Mouse (Mus musculus) ES-Bruce4 (cell line): ENCODE data around the gene Gli2. TPM values are rescaled to one million over a fixed set of nuclear protein-coding genes. Genes with fewer than 3 reads are reported as not detected.

Experiments
- H3K27ac ChIP-seq: 2 replicates; pipeline ENCODE4 v1.5.1; 2012; ENCODE audit warnings: low read length, inconsistent platforms; ENCODE audit not compliant: insufficient read depth
- H3K27me3 ChIP-seq: 2 replicates; pipeline ENCODE4 v1.6.1; 2012; ENCODE audit warnings: mild to moderate bottlenecking, low read length, inconsistent platforms; ENCODE audit not compliant: control insufficient read depth, poor library complexity, insufficient read depth, severe bottlenecking
- H3K36me3 ChIP-seq: 2 replicates; pipeline ENCODE4 v1.6.1; 2012; ENCODE audit warnings: inconsistent platforms, mild to moderate bottlenecking, low read length, moderate library complexity; ENCODE audit not compliant: control insufficient read depth, poor library complexity, insufficient read depth, severe bottlenecking
- H3K4me1 ChIP-seq: one replicate; pipeline ENCODE4 v1.8.1; 2011; ENCODE audit warnings: low read length; ENCODE audit not compliant: control insufficient read depth, insufficient read depth
- H3K4me3 ChIP-seq: 2 replicates; pipeline ENCODE4 v1.5.1; 2011; ENCODE audit warnings: low read depth, mild to moderate bottlenecking, low read length
- H3K9ac ChIP-seq: 2 replicates; pipeline ENCODE4 v1.6.1; 2012; ENCODE audit warnings: low read depth, mild to moderate bottlenecking, inconsistent platforms; ENCODE audit not compliant: poor library complexity, severe bottlenecking
- H3K9me3 ChIP-seq: replicated peaks from 2 replicates; pipeline ENCODE4 v1.6.1; 2012; ENCODE audit warnings: mild to moderate bottlenecking, low read length, inconsistent platforms; ENCODE audit not compliant: control insufficient read depth, poor library complexity, insufficient read depth, severe bottlenecking
- CTCF ChIP-seq: IDR thresholded peaks from one replicate; pipeline ENCODE4 v1.8.1; 2011; ENCODE audit warnings: low read depth, low read length
- EP300 ChIP-seq: IDR thresholded peaks from 2 replicates; pipeline ENCODE4 v1.6.1; 2011; ENCODE audit warnings: low read depth, low read length; ENCODE audit not compliant: insufficient read depth
- POLR2A ChIP-seq: IDR thresholded peaks from one replicate; pipeline ENCODE4 v1.8.1; 2011; ENCODE audit warnings: low read length; ENCODE audit not compliant: insufficient read depth
- polyA plus RNA-seq: library from polyadenylated mRNA; stranded (reverse); fragments of >200 nt; gene quantifications from 2 replicates; pipeline ENCODE4 v1.2.4, GENCODE M21; 2011; ENCODE audit warnings: low read depth; ENCODE audit not compliant: missing spikeins, insufficient read depth, insufficient read length

The Gli2 gene
- polyA plus RNA-seq, 1 experiment = 10.9 TPM

DNA sequence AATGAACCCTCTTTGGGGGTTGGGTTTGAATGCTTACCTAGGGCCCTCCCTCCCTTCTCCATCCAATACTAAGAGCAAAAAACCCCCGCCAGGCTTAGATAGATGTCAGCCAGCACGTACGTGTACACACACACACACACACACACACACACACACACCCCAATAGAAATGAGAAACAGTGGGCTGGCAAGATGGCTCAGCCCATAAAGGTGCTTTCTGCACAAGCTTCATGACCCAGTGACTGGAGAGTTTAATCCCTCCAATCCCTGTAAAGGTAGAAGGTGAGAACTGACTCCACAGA, 142.0 kb downstream of the Gli2 start:
- H3K27ac ChIP-seq = no peak overlapping the region
- H3K4me3 ChIP-seq = no peak overlapping the region
- no peaks in the 10 kb centered on the region for H3K4me1 ChIP-seq
- no peaks in the 10 kb centered on the region for H3K9me3 ChIP-seq
- no peaks in the 10 kb centered on the region for H3K36me3 ChIP-seq
- no peaks in the 10 kb centered on the region for H3K27me3 ChIP-seq
- TF ChIP-seq POLR2A (no peak), EP300 (no peak), CTCF (no peak)
- H3K9ac ChIP-seq = no peak overlapping the region

DNA sequence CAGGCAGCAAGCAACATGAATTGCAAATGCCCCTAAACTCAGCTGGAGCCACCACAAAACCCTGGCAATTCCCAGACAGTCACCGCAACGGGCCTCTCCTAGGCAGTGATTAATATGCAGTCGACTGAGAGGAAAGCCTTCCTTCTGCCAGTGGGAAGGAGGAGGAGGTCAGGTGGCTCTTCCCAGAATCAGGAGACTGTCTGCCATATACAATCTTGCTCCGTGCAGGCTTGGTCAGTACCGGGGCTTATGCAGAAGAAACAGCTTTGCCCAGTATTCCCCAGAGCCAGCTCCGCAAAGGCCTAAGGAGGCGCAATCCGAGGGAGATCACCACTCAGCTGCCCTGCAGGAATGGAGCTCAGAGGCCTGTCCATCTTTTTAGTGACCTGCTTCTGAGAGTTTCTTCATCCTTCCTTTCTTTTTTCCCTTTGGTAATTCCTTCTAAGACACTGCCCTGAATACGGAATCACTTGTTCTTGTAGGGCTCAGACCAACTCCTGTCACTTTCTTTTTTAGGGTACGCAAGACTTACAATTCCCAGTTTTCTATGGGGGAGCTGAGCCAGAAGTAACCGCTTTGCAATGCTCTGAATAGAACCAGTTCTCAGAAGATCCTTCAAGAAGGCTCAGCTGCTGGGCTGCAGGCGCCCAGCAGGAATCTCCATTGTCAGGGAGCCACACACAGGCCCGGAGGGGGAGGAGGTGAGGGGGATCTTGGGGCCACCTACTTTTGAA, 142.6 kb downstream of the Gli2 start:
- H3K4me1 ChIP-seq = no peaks in the 10 kb centered on the region
- no peaks in the 10 kb centered on the region for H3K36me3 ChIP-seq
- no peaks in the 10 kb centered on the region for H3K9me3 ChIP-seq
- no peaks in the 10 kb centered on the region for H3K27me3 ChIP-seq
- H3K27ac ChIP-seq = no peak overlapping the region
- no peak overlapping the region for H3K4me3 ChIP-seq
- H3K9ac ChIP-seq = no peak overlapping the region
- TF ChIP-seq EP300 (no peak), CTCF (no peak), POLR2A (no peak)

DNA sequence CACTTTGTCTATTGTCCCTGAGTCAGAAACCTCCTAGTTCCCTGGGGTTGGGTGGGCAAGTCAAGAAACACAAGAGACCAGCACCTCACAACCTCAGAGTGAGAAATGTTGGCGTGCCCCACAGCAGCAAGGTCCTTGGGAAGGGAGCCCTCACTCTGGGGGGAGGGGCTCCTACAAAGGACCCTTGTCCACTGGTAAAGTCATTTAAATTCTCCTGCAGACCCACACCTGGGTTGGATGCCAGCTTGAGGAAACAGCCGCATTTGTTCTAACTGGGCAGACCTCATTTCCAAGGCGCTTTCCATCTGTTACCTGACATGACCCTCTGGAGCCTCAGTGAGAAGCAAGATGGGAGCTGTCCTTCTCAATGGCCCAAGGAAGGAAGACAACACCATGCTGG, 144.4 kb downstream of the Gli2 start:
- H3K27ac ChIP-seq = no peak overlapping the region
- no peaks in the 10 kb centered on the region for H3K9me3 ChIP-seq
- no peaks in the 10 kb centered on the region for H3K27me3 ChIP-seq
- H3K9ac ChIP-seq = no peak overlapping the region
- no peaks in the 10 kb centered on the region for H3K36me3 ChIP-seq
- H3K4me1 ChIP-seq = no peaks in the 10 kb centered on the region
- TF ChIP-seq EP300 = no peak
- TF ChIP-seq POLR2A = no peak
- TF ChIP-seq CTCF = no peak
- H3K4me3 ChIP-seq = no peak overlapping the region

DNA sequence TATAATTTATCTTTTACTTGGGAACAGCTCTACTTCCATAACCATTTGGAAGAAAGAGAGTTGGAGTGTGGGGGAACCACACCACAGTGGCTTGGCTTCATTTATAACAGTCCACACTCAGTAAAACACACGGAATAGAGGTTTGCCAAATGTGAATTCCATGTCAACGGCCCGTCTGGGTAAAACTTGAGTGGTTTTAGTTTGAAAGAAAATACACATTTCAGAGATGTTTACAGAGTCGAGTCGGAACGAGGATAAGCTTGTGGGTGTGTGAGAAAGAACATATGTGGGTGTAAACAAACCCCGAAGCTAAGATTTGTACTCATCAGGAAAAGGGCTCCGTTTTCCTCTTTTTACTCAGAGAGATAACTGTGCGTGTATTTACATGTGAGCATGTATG, 145.8 kb downstream of the Gli2 start:
- Histone ChIP-seq H3K4me1 (no peaks in the 10 kb centered on the region), H3K36me3 (no peaks in the 10 kb centered on the region), H3K9ac (no peak overlapping the region), H3K27me3 (no peaks in the 10 kb centered on the region), H3K27ac (no peak overlapping the region), H3K9me3 (no peaks in the 10 kb centered on the region), H3K4me3 (no peak overlapping the region)
- TF ChIP-seq CTCF (no peak), EP300 (no peak), POLR2A (no peak)

DNA sequence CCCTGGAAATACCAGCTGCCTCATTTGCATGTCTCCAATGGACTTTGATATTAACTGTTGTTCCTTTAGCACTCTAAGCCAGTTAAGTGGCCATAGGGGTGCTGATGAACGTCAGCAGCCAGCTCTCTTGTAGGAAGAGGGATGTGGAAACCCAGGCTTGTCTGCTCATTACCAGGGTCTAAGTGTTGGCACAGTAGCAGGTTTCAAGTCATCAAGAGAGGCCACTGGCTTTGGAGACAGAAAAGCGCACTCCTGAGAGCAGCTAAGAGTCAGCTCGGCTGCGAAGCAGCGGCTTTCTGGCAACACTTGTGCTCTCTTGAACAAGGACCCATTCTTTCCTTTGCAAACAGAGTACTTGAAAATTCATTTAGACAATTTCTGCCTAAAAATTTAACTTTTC, 148.1 kb downstream of the Gli2 start:
- Histone ChIP-seq H3K9me3 (no peaks in the 10 kb centered on the region), H3K4me3 (no peak overlapping the region), H3K36me3 (no peaks in the 10 kb centered on the region), H3K9ac (no peak overlapping the region), H3K27ac (no peak overlapping the region), H3K4me1 (no peaks in the 10 kb centered on the region), H3K27me3 (no peaks in the 10 kb centered on the region)
- TF ChIP-seq CTCF (no peak), POLR2A (no peak), EP300 (no peak)

DNA sequence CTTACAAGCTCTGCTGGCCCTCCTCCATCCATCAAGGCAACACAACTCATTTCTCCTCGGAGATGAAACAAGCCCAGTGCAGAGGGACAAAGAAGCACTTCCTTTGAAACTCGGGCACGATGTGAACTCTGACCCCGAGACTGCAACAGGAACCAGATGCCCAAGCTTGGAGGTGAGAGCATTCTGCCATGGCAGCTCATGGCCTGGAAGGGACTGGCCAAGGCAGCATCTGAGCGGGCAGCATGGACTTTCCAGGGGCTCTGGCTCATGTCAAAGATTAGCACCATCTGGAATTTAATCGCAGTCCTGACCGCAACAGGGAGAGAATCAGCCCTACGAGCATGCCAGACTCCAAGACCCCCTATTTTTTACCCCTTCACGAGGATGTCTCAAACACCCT, 148.5 kb downstream of the Gli2 start:
- Histone ChIP-seq H3K9ac (no peak overlapping the region), H3K4me1 (no peaks in the 10 kb centered on the region), H3K9me3 (no peaks in the 10 kb centered on the region), H3K36me3 (no peaks in the 10 kb centered on the region), H3K4me3 (no peak overlapping the region), H3K27ac (no peak overlapping the region), H3K27me3 (no peaks in the 10 kb centered on the region)
- TF ChIP-seq EP300 = no peak
- TF ChIP-seq CTCF = no peak
- no peak for TF ChIP-seq POLR2A
